Mouse (Mus musculus) T-cell, adult 2 months (primary cell): ENCODE results near the gene Pipox.
A peak's percentile ranks its signal among the peaks of the same experiment; 100 is the strongest.

ENCODE experiments used
- DNase-seq: peaks from one replicate; pipeline ENCODE4 v3.0.0; 2022; ENCODE audit warnings: low spot score

The Pipox gene

DNA sequence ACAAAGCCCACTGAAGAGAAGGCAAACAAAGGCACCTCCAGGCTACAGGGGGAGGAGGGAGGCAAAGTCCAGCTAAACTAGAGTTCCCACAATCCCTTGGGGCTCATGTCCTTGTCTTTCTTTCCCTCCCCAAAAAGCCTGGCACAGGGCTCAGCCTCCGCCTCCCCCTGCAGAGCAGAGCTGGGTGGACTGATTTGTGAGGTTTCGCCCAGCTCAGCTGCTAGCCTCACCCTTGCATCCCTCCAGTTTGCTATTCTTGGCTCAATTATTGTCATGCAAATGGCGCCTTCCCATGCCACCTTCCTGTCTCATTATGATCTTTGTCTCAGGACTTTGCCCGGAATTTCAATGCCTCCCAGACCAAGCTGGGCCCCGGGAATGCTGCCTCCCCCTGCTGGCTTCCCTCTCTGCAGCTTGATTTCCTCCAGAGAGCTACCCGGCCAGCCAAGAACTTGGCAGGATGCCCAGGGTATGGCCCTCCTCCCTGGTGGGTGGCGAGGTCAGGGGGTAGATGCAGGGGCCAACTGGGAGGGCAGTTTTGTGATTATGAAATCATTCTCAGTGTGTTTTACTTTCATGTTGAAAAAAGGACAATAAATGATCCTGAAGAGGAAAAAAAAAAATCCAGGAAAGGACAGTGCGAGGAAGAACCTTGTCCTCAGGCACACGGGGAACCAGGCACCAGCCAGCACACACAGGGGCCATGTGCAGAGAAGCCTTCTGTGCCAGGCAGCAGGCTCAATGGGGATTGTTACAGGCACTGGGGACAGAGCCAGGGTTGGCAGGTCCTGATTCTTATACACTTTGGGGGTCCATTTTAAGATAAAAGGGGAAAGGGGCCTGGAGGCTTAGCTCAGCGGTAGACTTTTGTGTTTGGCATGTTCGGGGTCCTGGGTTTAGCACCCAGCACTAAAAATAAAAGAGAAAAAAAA lies at the start of gene Pipox:
TSS of gene Pipox (minus strand) at position 310 of the 932 bp plus-strand sequence.
- DNase-seq, result no peak

DNA sequence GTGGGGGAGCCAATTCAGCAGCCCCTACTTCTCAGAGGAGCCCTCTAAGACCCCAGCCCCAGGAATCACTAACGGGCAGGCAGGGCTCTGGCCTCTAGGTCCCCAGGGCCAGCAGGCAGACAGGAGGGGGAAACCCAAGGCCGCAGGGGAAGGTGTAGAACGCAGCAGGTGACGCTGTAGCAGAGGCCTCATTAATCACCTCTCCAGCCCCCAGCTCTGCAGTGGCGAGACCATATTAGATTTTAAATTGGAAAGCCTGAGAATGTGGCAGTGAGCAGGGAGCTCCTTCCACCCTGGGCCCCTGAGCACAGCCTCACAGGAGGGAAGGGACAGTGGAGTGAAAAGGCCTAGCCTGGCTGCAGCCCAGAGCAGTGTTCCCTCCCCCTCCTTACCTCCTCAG lies 48.3 kb upstream of the Pipox start:
- DNase-seq, result no peak

DNA sequence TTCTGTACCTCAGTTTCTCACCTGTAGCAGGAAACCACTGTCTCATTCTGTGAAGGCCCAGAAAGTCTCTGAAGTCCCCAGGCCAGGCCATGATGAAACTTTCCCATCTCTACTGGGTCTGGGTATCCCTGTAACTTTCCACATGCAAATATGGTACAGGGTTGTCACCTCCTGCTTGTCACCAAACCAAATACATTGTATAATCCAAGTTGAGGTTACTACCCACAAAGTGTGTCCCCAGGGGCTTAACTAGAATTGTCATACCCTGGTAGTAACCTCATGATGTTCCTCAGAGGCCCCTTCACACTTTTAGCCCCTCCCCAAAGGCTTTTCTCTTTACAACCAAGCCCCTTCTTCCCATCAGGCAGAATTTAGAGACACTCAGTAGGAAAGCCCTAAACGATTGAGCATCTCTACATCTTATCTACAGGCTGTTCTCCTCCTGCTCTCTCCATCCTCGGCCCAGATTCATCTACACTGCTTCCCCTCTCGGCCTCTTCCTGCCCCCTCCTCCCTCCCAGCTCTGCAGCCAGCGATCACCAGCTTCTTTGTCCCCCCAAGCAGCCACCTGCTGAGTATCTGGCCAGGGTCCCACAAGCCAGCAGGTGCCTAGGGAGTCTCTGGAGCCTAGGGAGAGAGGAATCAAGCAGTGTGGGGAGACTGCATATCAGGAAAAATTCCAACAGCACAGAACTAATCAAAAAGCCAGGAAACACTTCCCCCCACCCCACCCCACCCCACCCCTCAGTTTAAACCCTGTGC lies 43.9 kb upstream of the Pipox start:
- DNase-seq, result no peak

DNA sequence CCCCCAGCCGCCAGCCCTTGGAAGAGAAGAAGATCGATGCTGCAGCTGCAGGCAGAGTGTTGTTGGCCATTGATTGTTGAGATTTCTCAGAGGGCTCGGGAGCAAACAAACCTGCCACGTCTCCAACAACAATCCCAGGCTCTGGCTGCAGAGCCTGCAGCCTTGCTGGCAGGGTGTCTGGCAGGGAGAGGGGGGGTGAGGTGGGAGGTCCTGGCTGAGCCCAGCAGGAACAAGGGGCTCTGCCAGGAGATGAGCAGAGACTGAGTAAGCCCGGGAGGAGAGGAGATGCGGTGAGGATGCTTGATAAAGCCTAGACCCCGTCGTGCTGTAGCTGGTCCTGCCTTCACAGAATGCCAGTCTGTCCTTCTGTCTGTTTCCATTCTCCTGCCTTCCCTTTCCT lies 43.0 kb upstream of the Pipox start:
- DNase-seq, result no peak

DNA sequence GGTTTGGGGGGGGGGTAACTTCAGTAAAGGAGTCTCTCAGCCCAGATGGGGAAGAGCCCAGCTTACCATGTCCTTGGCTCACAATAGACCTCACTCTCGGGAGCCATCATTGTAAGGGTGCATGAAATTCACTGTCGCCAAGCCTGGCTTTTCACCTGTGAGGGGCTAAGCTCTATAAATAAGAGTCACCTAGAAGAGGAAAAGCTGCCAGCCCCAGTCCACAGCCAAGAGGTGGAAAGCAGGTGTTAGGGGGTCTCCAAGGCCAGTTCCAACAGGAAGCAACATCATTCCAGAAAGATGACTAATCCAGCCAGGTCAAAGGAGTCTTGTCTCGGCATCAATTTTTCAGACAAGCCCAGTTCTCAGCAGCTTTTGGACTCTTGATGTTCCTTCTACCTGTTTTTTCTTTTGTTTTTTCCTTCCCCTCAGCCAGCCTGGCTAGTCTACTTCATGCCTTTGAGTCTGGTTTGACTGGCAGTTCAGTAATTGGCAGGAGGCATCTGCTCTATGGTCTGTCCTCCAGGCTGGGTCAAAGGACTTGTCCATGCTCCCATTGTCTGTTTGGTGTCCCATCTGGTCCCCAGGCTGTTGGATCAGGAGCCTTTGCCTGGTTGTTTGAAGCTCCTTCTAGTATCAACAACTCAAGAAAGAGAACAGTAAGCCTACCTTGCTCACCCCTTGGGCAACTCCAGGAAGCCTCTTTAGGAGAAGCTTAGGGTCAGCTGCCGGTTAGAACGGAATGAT lies 40.8 kb upstream of the Pipox start:
- no peak for DNase-seq

DNA sequence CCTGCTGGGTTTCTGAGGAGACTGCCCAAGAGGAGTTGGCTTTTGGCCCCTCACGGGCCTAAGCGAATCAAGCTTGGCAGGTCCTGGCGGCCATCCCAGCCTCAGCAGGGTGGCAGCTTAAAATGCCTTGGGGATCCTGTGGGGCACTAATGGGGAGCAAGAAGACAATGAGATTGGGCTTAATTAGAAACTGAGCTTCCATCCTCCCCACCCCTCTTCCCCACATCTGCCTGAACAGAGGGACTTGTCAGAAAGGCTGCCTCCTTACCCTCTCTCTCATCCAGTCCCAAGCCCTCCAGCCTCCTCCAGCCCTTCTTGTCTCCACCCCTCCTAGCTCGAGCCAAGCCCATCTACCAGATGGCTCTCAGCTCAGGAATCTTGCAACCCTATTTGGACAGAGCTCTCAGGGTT lies 40.2 kb upstream of the Pipox start:
- DNase-seq, result no peak

DNA sequence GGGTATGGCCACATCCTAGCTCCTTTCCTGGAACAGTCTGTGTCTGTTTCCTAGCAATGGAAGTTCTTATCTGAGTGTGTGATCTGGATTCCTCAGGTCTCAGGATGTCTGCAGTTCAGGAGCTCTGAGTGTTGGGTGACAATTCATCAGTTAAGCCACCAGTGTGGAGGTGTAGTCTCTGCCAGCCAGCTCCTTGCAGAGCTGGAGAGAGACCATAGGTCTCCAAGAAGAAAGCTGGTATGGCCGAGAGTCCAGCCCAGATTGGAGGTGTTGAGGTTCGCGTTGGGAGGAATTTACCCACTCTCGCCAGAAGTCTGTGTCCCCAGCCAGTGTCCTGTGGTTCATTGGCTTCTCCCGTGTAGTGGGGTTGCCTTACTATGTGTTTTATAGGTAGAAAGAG lies 38.7 kb upstream of the Pipox start:
- DNase-seq, result no peak

DNA sequence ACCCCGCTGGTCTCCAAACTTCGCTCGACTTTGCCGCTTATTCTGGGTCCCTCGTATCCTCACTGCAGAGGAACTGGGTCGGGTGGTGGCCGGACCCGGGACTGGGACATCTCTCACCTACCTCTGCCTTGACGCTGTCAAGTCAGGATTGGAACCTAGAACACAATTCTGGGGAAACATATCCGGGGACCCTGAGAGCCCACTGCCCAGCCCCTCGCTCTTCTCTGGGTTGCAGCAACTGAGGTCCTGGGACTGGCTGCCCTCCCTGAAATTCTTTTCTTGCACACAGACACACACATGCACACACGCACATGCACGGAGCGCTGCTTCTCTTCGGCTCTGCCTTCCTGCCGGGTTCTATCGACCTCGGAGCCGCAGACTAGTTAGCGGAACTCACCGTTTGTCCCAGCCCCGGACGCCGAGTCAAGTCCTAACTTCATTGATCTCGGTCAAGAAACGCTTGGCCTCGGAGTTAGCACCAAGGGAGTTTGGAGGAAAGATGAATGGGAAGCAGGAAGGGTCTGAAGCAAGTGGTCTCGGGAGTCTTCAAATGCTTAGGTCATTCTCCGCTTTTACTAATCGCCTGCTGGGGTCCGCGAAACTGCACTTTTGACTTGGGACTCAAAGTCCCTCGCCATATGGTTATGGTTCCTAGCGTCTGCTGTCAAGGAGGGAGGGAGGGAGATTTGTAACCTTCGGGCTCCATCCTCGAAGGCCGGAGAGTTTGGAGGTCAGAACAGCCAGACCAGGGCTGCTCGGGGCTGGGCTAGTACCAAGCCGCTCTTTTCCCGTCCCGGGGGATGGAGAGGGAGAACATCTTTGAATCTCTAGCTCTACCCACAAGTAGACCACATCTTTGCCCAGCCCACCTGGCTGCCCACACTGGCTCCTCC lies 37.9 kb upstream of the Pipox start:
- no peak for DNase-seq

DNA sequence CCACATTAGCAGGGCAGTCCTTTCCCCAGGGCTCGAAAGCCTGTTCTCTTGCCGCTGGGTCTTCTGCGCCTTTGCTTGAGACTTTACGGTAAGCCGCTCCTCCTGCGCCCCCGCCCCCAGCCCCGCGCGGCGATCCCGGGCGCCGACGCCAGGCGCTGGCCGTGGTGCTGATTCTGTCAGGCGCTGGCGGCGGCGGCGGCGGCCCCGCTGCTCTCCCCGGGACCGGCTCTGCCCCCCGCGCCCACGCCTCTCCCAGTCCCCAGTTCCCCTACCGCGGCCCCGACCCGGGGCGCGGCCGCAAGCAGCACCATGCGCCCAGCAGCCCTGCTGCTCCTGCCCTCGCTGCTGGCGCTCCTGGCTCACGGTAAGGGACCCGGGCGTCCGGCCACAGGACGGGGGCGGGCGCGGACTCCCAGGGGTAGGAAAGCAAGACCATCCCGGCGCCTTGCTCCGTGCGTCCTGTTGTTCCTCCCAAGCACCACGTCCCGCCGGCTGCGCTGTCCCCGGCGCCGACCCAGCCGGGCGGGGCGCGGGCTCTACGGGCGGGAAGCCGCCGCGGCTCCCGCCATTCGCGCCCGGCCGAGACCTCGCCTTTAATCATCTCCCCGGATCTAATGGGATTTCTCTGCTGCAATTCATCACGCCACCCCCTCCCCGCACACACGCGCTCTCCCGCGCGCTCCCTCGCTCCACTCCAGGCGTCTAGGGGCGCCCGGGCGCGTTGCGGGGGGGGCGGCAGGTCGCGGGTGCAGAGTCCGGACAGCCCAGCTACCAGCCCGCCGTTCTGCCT lies 37.0 kb upstream of the Pipox start, which contains the start of gene Sez6:
TSS of gene Sez6 (plus strand) at position 50 of the 790 bp plus-strand sequence.
- DNase-seq, result peak; percentile 64

DNA sequence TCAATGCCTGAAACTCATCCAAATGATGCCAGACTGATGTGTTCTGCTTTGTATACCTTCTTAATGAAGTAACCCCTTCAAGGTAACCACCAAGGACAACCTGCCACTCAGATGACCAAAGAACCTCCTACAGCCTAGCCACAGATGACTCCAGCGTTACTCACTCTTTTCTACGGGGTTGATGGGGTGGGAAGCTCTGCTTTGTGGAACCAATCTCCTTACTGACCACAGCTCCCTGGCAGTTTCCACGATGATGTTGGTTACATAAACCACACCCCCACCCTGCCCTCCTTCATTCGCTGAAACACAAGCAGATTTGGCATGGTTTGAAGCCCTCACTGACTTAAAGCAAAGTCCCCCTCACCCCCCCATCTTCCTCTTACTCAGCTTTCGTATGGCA lies 33.9 kb upstream of the Pipox start:
- DNase-seq, result no peak

DNA sequence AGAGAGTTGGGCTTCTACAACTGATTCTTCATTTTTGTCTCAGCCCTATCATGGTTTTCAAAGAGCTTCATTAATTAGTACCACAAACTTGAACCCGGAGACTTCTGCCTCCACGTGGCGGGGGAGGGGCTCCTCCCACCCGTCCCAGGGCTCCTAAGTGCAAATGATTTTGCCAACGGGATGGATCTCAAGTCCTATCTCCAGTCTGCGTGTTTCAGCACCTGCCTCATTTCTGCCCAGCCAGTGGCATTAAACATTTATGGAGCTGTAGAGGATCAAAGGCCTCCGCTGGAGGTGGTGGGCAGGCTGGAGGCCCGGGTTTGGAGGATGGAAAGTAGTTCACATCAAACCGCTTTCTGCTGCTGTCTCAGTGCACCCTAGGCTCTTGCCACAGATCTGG lies 32.8 kb upstream of the Pipox start:
- no peak for DNase-seq

DNA sequence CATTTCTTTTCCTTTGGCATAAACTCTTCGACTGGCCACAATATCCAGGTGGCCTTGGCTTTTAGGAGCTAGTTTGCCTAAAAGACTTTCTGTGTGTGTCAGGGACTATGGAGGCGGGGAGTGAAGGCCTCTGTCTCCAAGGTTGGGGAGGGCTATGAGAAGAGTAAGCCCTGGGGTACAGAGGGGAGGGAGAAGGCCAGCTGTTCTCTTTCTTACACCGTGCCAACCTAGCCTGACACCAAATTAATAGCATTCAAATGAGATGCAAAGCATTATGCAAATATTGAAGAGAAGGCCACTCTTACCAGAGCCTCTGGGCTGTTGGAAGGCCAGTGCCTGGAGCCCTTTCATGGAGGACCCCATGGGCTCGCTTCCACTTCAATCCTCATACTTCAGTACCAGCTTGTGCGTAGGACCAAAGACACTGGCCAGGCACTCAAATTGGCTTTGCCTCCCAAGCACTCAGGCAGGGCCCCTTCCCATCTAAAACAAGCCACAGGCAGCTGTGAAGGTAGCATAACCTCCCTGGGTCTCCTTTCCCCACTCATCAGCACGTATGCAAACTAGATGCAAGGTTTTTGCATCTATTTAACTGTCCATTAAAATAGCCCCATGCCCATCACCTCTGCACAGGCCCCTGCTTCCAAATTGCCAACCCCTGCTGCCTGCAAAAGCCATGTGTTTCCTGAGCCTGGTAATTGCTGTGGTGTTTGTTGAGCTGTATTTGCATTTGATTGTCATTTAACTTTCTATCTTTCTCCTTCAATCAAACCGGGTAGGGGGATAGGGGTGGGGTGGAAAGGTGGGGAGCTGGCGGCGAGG lies 32.2 kb upstream of the Pipox start:
- DNase-seq, result no peak

DNA sequence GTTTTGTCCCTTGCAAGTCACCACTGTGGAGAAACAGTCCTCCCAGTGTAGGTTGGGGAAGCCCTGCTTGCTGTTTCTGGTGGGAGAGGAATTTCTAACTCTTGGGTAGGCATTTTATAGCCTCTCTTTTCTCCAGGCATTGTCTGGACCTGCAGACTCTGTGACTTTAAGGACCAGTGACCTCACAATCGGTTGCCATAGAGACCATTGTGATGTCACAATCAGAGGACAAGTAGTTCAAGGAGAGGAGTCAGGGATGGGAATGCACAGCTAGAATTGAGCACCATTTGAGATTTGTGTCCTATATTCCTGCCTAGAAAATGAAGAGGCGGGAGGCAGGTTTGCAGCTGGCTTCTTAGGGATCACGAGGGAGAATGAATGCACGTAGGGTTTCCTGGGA lies 29.4 kb upstream of the Pipox start:
- DNase-seq, result no peak

DNA sequence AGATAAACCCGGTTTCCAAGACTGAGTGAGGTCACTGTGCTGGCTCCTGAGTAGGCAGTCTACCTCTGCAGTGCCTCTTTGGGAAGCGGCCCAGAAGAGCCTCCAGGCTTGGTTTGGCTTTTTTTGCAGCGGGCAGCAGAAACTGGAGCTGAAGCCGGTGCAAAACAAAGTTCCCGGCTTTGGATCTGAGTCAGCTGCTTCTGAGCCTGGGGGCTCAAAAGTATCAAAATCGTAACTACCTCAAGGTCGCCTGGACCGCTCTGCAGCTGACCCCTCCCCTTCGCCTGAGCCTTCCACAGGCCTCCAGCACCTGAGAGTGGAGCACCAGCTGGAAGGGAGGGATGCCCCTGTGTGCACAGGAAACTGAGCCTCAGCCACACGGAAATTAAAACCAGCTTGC lies 23.3 kb upstream of the Pipox start:
- no peak for DNase-seq

DNA sequence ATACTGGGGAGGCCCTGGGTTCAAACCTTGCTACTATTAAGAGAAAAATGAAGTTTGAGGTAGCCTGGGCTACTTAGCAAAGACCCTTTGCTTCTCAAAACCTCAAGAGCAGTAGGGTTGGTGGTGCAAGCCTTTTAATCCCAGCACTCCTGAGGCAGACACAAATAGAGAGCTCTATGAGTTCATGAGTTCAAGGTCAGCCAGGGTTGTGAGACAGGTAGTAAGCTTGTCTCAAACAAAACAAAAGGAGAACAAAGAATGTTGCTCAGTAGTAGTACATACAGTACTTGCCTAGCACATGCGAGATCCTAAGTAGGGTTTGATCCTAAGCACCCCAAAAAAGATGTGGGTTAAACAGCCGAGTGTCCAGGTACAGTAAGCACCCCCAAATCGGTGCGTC lies 22.8 kb upstream of the Pipox start:
- DNase-seq, result no peak

DNA sequence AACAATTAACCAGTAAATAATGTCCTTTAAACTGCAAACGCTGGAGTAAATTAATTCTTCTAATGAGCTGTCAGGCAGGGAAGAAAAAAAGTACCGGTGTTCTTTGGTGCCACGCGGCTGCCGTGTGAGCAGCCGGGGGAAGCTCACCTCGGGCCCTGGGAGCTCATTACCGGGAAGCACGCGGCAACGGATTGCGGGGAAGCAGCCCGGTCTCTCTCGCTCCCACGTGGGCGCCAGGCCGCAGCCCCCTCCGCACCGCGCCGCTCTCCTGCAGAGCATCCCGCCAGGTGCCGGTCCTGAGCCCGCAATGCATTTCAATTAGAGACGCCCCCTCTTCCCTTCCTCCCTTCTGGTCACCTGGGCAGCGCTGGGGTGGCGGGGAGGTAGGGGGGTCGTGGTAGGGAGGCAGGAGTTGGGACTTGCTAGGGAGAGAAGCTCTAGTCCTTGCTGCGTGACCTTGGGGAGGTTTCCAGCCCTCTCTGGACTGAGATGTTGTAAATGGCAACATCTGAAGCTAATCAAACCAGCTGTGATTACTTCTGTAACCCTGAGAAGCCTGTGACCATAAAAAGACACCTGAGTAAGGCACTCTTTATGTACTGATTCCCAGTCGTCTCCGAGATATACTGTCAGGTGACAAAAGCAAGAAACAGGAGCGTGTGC lies 20.8 kb upstream of the Pipox start:
- DNase-seq, result no peak

DNA sequence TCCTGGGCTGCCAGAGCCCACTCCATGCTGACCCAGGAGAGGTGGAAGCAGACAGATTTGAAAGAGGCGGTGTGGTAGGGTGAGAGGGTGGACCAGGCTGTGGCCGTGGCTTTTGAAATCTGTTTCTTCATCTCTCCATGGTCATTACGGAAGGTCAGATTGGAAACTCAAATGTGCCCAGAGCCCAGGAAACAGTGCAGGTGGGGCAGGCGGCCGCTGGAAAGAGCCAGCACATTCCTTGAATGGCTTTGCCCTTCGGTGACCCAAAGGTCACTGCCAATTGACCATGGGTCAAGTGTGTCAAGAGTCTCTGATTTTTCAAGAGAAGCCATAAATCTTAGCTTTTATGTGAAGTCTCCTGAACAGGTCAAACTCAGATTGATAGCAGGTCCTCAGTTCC lies 19.6 kb upstream of the Pipox start:
- no peak for DNase-seq

DNA sequence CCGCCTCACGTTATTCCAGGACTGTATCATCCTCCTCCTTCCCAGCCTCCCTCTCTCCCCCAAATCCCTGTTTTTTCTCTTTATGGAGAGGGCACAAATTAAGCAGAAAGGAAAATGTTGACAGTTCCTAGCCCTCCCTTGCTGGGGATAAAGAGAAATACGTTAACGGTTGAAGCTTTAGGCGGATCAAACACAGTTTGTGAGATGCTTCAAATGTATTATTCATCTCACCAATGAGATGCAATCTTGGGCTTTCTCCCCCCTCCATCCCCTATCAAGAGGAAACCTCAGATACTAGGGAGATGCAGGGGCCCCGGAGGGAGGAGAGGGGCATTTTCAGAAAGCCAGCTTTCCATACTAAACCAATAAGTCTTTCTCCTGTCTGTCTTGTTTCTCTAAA lies 15.9 kb upstream of the Pipox start:
- no peak for DNase-seq

DNA sequence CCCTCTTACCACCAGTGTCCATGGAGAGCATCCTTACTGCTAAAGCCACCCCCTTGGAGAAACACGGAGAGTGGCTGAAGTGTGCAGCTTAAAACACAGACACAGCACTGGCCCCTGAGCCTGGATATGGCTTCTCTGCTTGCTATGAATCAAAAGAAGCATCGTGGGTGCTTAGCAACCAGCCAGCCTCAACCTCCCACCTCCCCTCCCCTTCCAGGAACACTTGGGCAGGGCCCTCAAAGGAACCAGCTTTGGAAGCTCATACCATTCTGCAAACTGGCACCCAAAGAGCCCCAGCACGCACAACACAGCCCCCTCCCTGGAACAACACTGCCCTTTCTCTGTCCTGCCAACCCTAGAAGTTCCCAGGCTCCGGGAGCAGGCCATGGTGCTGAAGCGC lies 15.5 kb upstream of the Pipox start:
- no peak for DNase-seq
